Mouse (Mus musculus): ENCODE results near the gene Arhgef19. TPM values are rescaled to one million over a fixed set of nuclear protein-coding genes. Genes with fewer than 3 reads are reported as not detected.

The Arhgef19 gene
- polyA plus RNA-seq, 1 experiment from 2014 or later, result 1.7 TPM

DNA sequence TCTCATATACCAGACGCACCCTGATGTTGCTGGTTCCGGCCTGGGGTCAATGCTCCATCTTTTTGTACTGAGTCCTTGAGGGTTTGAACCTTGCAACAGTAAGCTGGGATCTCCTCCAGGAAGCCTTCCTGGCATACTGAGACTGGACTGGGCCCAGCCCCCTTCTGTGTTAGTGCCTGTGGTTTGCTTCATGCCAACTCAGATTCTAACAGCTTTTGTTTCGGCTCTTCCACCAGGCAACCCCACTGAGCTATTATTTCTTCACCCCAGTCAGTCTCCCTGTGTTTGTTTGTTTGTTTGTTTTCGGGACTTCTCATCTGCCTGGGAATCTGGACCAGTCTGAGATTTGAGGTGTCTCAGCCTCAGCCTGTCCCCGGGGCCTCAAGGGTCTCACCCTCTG lies 5.1 kb downstream of the Arhgef19 start:
- Histone ChIP-seq H3K4me2 (ENCODE audit: low read length) (no peak overlapping the region), H3K9me3 (ENCODE audit: control insufficient read depth, low read length) (no peaks in the 10 kb centered on the region), H3K9ac (ENCODE audit: low read depth, low read length) (no peak overlapping the region), H3K27ac (ENCODE audit: low read depth, low read length) (peak overlapping the region; percentile 75), H3K4me3 (ENCODE audit: low read length) (no peak overlapping the region), H3K4me1 (ENCODE audit: control insufficient read depth, insufficient read depth, low read depth, low read length) (peaks cover 33% of the 10 kb centered on the region), H3K27me3 (replicated peaks; ENCODE audit: control insufficient read depth, insufficient read depth, low read length) (peaks cover 53% of the 10 kb centered on the region), H3K36me3 (ENCODE audit: control insufficient read depth, insufficient read depth, low read length) (no peaks in the 10 kb centered on the region)
- ATAC-seq, result peak; percentile 12; the same call in 1 of the 2 replicates
- 23% methylated on average over 5 of the region's 5 CpGs for WGBS

DNA sequence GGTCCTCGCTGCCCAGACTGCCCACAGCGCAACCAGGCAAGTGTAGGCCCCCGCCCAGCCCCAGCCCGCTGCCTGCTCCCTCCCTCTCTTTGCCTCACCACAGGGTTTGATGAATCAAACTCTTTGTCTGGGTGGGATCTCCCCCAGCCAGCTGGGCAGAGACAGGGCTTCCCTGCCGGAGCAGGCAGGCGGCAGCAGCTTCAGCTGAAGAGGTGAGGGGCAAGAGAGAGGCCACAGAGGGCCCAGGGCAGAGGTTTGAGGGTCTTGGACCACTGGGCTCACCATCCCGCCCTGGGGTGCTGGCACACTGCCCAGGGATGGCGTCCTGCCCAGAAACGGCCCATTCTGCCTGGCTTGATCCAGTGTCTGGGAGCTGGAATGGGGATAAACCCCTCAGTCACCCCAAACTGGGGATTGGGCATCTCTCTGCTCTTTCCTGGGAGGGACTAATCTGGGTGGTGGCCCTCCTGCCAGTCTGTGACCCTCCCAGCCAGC lies 5.7 kb downstream of the Arhgef19 start:
- Histone ChIP-seq H3K27me3 (replicated peaks; ENCODE audit: control insufficient read depth, insufficient read depth, low read length) (peaks cover 55% of the 10 kb centered on the region), H3K4me3 (ENCODE audit: low read length) (no peak overlapping the region), H3K4me2 (ENCODE audit: low read length) (peak overlapping the region; percentile 7; the same call in 1 of the 2 replicates), H3K36me3 (ENCODE audit: control insufficient read depth, insufficient read depth, low read length) (no peaks in the 10 kb centered on the region), H3K9me3 (ENCODE audit: control insufficient read depth, low read length) (no peaks in the 10 kb centered on the region), H3K4me1 (ENCODE audit: control insufficient read depth, insufficient read depth, low read depth, low read length) (peaks cover 28% of the 10 kb centered on the region), H3K9ac (ENCODE audit: low read depth, low read length) (peak overlapping the region; percentile 17; the same call in 1 of the 2 replicates), H3K27ac (ENCODE audit: low read depth, low read length) (peak overlapping the region; percentile 75)
- 7% methylated on average over 9 of the region's 9 CpGs for WGBS
- peak; percentile 68 for ATAC-seq

GRCm38 (mm10) chr4:141246089-141246997 lies 7.0 kb downstream of the Arhgef19 start:
- Histone ChIP-seq H3K4me1 (ENCODE audit: control insufficient read depth, insufficient read depth, low read depth, low read length) (peaks cover 28% of the 10 kb centered on the region), H3K27ac (ENCODE audit: low read depth, low read length) (peak overlapping the region; percentile 1; the same call in 1 of the 2 replicates), H3K9me3 (ENCODE audit: control insufficient read depth, low read length) (no peaks in the 10 kb centered on the region), H3K36me3 (ENCODE audit: control insufficient read depth, insufficient read depth, low read length) (no peaks in the 10 kb centered on the region), H3K4me3 (ENCODE audit: low read length) (no peak overlapping the region), H3K4me2 (ENCODE audit: low read length) (peak overlapping the region; percentile 69), H3K9ac (ENCODE audit: low read depth, low read length) (peak overlapping the region; percentile 11; the same call in 1 of the 2 replicates), H3K27me3 (replicated peaks; ENCODE audit: control insufficient read depth, insufficient read depth, low read length) (peaks cover 47% of the 10 kb centered on the region)
- WGBS, result 20% methylated on average over 24 of the region's 24 CpGs
- no peak for ATAC-seq

GRCm38 (mm10) chr4:141246998-141247350 lies 7.7 kb downstream of the Arhgef19 start:
- H3K27ac ChIP-seq (ENCODE audit: low read depth, low read length), result no peak overlapping the region
- H3K4me3 ChIP-seq (ENCODE audit: low read length), result no peak overlapping the region
- H3K9me3 ChIP-seq (ENCODE audit: control insufficient read depth, low read length), result no peaks in the 10 kb centered on the region
- whole genome bisulfite sequencing, result 1% methylated on average over 17 of the region's 17 CpGs
- no peak for ATAC-seq
- peak overlapping the region; percentile 69 for H3K4me2 ChIP-seq (ENCODE audit: low read length)
- H3K9ac ChIP-seq (ENCODE audit: low read depth, low read length), result peak overlapping the region; percentile 11; the same call in 1 of the 2 replicates
- H3K4me1 ChIP-seq (ENCODE audit: control insufficient read depth, insufficient read depth, low read depth, low read length), result peaks cover 28% of the 10 kb centered on the region
- peaks cover 42% of the 10 kb centered on the region for H3K27me3 ChIP-seq (replicated peaks; ENCODE audit: control insufficient read depth, insufficient read depth, low read length)
- H3K36me3 ChIP-seq (ENCODE audit: control insufficient read depth, insufficient read depth, low read length), result no peaks in the 10 kb centered on the region

DNA sequence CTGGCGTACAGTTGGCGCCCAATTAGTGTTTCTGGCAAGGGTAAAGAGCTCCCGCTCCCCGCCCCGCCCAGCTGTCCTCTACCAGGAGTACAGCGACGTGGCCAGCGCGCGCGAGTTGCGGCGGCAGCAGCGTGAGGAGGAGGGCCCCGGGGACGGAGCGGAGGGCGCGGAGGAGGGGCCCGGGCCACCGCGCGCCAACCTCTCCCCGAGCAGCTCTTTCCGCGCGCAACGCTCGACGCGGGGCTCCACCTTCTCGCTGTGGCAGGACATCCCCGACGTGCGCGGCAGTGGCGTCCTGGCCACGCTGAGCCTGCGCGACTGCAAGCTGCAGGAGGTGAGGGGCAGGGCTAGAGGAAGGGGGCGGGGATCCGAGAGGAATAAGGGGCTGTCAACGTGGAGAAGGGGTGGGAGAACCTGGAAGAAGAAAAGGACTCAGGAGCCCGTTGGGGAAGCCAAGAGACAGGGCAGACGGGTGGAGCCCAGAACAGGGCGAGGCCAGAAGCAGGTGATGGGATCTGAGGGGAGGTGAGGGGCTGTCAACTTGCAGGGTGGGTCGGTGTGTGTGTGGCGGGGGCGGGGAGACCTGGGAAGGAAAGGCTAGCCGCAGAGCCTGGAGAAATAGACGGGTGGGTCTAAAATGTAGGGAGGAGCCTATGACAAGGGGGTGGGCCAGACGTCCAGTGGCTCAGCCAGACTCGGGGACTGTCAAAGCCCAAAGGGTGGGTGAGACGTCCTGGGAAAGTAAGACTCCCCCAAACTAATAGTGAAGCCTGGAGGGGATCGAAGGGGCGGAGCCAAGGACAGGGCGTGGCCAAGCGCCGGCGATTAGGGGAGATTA lies 8.7 kb downstream of the Arhgef19 start:
- peak overlapping the region; percentile 43 for H3K9ac ChIP-seq (ENCODE audit: low read depth, low read length)
- under 1% methylated on average over 58 of the region's 60 CpGs for WGBS
- peaks cover 22% of the 10 kb centered on the region for H3K4me1 ChIP-seq (ENCODE audit: control insufficient read depth, insufficient read depth, low read depth, low read length)
- peak overlapping the region; percentile 47 for H3K4me3 ChIP-seq (ENCODE audit: low read length)
- no peaks in the 10 kb centered on the region for H3K36me3 ChIP-seq (ENCODE audit: control insufficient read depth, insufficient read depth, low read length)
- ATAC-seq, result no peak
- H3K4me2 ChIP-seq (ENCODE audit: low read length), result peak overlapping the region; percentile 69
- peaks cover 40% of the 10 kb centered on the region for H3K27me3 ChIP-seq (replicated peaks; ENCODE audit: control insufficient read depth, insufficient read depth, low read length)
- no peak overlapping the region for H3K27ac ChIP-seq (ENCODE audit: low read depth, low read length)
- H3K9me3 ChIP-seq (ENCODE audit: control insufficient read depth, low read length), result no peaks in the 10 kb centered on the region

DNA sequence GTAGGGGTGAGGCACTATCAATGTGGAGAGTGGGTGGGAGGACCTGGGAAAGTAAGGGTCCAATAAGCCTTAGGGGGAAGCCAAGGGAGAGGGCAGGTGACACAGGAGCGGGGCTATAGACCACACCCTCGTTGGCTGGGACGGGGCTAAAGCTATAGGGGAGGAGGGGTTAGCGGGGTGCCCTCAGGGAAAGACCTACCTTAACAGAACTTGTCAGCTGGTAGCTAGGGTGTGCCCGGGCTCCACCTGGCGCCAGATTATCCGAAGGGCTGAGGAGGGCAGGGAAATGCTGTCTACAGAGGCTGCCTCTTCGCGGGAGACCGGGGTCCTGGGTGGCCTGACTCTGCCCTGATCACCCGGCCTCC lies 9.3 kb downstream of the Arhgef19 start:
- Histone ChIP-seq H3K9ac (ENCODE audit: low read depth, low read length) (no peak overlapping the region), H3K4me2 (ENCODE audit: low read length) (no peak overlapping the region), H3K4me3 (ENCODE audit: low read length) (no peak overlapping the region), H3K9me3 (ENCODE audit: control insufficient read depth, low read length) (no peaks in the 10 kb centered on the region), H3K4me1 (ENCODE audit: control insufficient read depth, insufficient read depth, low read depth, low read length) (peaks cover 22% of the 10 kb centered on the region), H3K27ac (ENCODE audit: low read depth, low read length) (no peak overlapping the region), H3K27me3 (replicated peaks; ENCODE audit: control insufficient read depth, insufficient read depth, low read length) (peaks cover 39% of the 10 kb centered on the region), H3K36me3 (ENCODE audit: control insufficient read depth, insufficient read depth, low read length) (no peaks in the 10 kb centered on the region)
- WGBS, result 7% methylated on average over 11 of the region's 11 CpGs
- no peak for ATAC-seq

- peaks cover 38% of the 10 kb centered on the region for H3K27me3 ChIP-seq (replicated peaks; ENCODE audit: control insufficient read depth, insufficient read depth, low read length)
- H3K9me3 ChIP-seq (ENCODE audit: control insufficient read depth, low read length), result no peaks in the 10 kb centered on the region
- peaks cover 22% of the 10 kb centered on the region for H3K4me1 ChIP-seq (ENCODE audit: control insufficient read depth, insufficient read depth, low read depth, low read length)
- no peak overlapping the region for H3K4me2 ChIP-seq (ENCODE audit: low read length)
- no peak overlapping the region for H3K27ac ChIP-seq (ENCODE audit: low read depth, low read length)
- WGBS, result 72% methylated on average over 11 of the region's 11 CpGs
- no peaks in the 10 kb centered on the region for H3K36me3 ChIP-seq (ENCODE audit: control insufficient read depth, insufficient read depth, low read length)
- no peak overlapping the region for H3K4me3 ChIP-seq (ENCODE audit: low read length)
- ATAC-seq, result no peak
- H3K9ac ChIP-seq (ENCODE audit: low read depth, low read length), result no peak overlapping the region
Measured at GRCm38 (mm10) chr4:141249383-141249782, 10.1 kb downstream of the Arhgef19 start.

GRCm38 (mm10) chr4:141251071-141251470 lies 11.8 kb downstream of the Arhgef19 start:
- 57% methylated on average over 8 of the region's 8 CpGs for WGBS
- H3K36me3 ChIP-seq (ENCODE audit: control insufficient read depth, insufficient read depth, low read length), result no peaks in the 10 kb centered on the region
- H3K27me3 ChIP-seq (replicated peaks; ENCODE audit: control insufficient read depth, insufficient read depth, low read length), result peaks cover 28% of the 10 kb centered on the region
- H3K9me3 ChIP-seq (ENCODE audit: control insufficient read depth, low read length), result no peaks in the 10 kb centered on the region
- no peak overlapping the region for H3K4me3 ChIP-seq (ENCODE audit: low read length)
- no peak overlapping the region for H3K4me2 ChIP-seq (ENCODE audit: low read length)
- H3K4me1 ChIP-seq (ENCODE audit: control insufficient read depth, insufficient read depth, low read depth, low read length), result peaks cover 15% of the 10 kb centered on the region
- H3K9ac ChIP-seq (ENCODE audit: low read depth, low read length), result no peak overlapping the region
- no peak overlapping the region for H3K27ac ChIP-seq (ENCODE audit: low read depth, low read length)
- ATAC-seq, result no peak

DNA sequence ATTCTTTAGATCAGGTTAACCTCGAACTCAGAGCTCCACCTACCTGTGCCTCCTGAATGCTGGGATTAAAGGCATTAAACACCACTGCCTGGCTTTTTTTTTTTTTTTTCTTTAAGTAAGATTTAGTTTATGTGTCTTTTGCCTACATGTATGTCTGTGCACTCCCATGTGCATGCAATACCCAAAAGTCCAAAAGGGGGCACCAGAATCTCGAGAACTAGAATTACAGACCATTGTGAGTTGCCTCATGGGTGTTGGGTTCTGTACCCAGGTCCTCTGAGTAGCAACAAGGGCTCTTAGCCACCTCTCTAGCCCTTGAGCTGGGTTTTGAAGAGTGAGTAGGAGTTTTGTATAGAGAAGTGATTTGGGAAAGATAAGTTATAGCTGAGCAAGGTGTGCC lies 13.3 kb downstream of the Arhgef19 start:
- ATAC-seq, result no peak
- peaks cover 20% of the 10 kb centered on the region for H3K27me3 ChIP-seq (replicated peaks; ENCODE audit: control insufficient read depth, insufficient read depth, low read length)
- no peak overlapping the region for H3K27ac ChIP-seq (ENCODE audit: low read depth, low read length)
- no peaks in the 10 kb centered on the region for H3K36me3 ChIP-seq (ENCODE audit: control insufficient read depth, insufficient read depth, low read length)
- H3K4me3 ChIP-seq (ENCODE audit: low read length), result no peak overlapping the region
- no peaks in the 10 kb centered on the region for H3K9me3 ChIP-seq (ENCODE audit: control insufficient read depth, low read length)
- peaks cover 3% of the 10 kb centered on the region for H3K4me1 ChIP-seq (ENCODE audit: control insufficient read depth, insufficient read depth, low read depth, low read length)
- WGBS, result 82% methylated on average over 2 of the region's 2 CpGs
- H3K9ac ChIP-seq (ENCODE audit: low read depth, low read length), result no peak overlapping the region
- H3K4me2 ChIP-seq (ENCODE audit: low read length), result no peak overlapping the region

All from hindbrain, embryonic 16.5 days (tissue).